Mouse (Mus musculus): ENCODE results near the gene Man2a1.

DNA sequence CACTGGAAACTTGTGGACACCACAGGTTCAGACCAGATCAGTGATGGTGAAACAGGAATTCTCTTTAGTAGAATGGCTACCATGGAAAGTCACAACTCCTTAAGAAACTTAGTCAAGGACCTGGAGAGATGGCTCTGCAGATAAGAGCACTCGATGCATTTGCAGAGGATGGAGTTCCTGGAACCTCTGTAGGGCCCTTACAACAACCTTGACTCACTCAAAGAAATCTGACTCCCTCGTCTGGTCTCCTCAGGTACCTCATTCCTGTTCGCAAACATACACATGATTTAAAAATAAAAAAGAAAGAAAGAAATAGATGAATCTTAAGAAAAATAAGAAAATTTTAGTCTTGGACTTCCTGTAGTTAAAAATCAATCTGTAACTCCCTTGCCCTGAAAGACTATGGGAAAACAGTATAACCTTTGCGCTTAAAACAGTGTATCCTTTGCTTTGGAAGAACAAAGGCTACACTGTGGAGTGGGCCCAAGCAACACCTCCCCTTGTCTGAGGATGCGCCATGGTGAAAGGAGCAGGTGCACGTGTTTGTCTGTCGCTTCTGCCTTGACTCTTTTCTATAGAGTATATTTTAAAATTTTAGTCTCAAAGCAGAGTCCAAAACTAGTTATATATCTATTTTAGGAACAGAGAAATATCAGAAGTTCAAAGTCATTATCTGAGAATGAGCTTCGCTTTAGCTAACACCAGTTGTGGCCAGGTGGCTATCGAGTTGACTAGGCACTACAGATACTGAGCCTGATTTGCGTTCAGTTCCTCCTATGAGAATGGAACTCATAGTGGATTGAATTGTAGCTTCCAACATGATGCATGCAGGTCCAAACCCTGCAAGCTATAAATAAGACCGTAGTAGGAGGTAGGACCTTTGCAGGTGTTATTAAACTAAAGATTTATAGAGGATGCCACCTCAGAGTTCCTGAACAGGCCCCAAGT lies 163.9 kb downstream of the Man2a1 start:
- TF ChIP-seq CTCF (IDR thresholded peaks at IDR 0.05; ENCODE audit: low read depth), result no peak
- no peak for TF ChIP-seq EP300 (IDR thresholded peaks at IDR 0.05; ENCODE audit: low read depth)

Data from liver, postnatal 0 days (tissue).